Mouse (Mus musculus) cerebral cortex, adult 2 months (tissue): ENCODE data around the gene Ptpn3.

Experiments
- WGBS: fragments of 180-500 bp; shearing (Covaris S2); methylation state at CpG from one replicate; pipeline ENCODE4 v1.1.7; 2018; 5-methylcytosine and 5-hydroxymethylcytosine counted together

Gene Ptpn3

GRCm38 (mm10) chr4:57301410-57302313 is at the start of gene Ptpn3:
Gene Ptpn3, minus strand, starts transcription at chr4:57301837.
- WGBS = under 1% methylated on average over 42 of the region's 42 CpGs

- WGBS = 93% methylated on average over 2 of the region's 2 CpGs
These were observed 48.9 kb upstream of the Ptpn3 start for GRCm38 (mm10) chr4:57350541-57350940.

GRCm38 (mm10) chr4:57343996-57344395 is 42.4 kb upstream of the Ptpn3 start:
- 97% methylated on average over 7 of the region's 7 CpGs for WGBS

DNA sequence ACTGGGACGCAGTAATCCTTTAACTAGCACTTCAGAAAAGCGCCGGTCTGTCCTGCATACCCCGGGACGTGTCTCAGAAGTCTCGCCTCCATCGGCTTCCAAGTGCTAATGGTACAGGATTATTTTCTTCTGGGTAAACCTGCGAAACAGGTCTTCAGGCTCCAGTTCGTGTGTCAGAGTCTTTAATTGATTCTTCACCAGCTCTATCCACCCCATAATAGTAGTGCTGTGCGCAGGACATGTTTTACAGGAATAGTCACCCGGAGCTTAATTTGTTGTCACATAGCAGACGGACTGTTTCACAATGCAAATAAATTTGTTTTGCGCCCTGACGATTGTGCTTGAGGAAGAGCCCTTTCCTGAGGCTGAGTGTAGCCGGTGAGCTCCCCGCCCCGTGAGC is 37.3 kb upstream of the Ptpn3 start:
- 93% methylated on average over 17 of the region's 17 CpGs for WGBS

- 79% methylated on average over 9 of the region's 9 CpGs for WGBS
These were observed 36.4 kb upstream of the Ptpn3 start for GRCm38 (mm10) chr4:57338061-57338460.

DNA sequence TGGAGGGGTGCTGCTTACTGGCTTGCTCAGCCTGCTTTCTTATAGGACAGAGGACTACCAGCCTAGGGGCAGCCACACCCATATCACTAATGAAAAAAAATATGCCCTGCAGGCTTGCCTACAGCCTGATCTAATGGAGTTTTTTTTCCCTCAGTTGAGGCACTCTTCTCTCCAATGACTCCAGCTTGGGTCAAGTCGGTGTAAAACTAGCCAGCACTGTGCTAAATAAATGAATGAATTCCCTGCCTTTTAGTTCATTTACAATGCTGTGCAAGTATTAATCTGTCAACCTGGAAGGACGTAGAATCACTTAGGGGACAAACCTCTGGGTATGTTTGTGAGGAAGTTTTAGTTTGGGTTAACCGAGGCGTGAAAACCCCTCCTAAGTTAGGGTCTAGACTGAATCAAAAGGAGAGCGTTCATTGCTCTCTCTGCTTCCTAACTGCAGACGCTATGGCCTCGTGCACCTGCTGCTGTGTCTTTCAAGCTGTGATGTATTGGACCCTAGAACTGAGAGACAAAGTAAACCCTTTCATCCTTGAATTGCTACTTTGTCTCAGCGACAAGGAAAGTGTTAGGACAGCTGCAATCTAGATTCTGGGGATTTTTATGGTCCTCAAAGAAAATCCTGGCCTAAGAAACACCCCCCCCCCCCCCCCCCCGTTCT is 33.5 kb upstream of the Ptpn3 start:
- 52% methylated on average over 9 of the region's 9 CpGs for WGBS

- 67% methylated on average over 12 of the region's 12 CpGs for WGBS
These were observed 32.4 kb upstream of the Ptpn3 start for GRCm38 (mm10) chr4:57333926-57334548.

DNA sequence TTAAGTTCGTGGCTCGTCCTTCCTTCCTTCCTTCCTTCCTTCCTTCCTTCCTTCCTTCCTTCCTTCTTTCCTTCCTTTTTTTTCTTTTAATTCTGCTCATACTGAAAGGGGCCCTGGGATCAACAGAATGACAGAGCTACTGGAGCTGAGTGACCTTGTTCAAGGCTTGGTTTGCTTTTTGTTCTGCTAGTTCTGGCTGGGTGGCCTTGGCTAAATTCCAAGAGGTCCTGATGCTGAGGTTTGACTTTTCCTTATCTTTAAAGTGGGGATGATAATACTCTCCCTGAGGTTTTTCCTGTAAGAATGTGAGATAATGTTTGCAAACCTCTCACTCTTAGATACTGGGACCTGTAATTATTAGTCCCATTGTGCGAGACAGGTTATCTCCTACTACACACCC is 30.9 kb upstream of the Ptpn3 start:
- WGBS = 78% methylated on average over 3 of the region's 3 CpGs

DNA sequence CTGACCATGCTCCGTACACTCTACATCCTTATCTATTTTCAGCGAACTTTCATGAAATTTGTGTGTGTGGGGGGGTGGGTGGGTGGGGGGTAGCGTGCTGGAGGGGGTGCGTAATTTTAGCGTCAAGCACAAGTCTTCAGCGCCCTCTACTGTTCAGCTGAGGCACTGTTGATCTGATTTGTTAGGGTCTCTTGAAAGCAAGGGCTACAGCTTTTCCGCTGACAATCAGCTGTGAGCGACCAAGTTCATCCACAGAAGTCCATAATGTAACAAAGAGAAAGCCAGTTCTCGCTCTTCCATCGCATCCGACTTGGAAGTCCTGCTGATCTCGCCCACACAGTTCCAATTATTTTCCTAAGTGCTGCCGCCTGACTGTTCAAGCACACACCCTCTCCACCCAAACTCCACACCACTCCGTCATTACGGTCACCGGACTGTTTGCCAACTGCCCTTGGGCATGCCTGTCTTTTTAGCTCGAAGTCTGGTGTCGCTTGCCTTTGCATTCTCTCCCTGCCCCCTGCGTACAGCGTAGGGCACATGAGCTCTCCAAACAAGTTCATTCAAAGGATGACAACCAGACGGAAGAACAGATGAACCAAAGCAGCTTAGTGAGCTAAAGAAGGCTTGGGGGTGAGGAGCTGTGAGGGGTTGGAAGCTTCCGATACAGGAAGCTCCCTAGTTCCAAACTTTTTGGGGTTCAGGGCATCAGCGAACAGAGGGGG is 19.1 kb upstream of the Ptpn3 start:
- 18% methylated on average over 23 of the region's 23 CpGs for WGBS

GRCm38 (mm10) chr4:57318525-57319212 is 17.0 kb upstream of the Ptpn3 start:
- WGBS = 26% methylated on average over 10 of the region's 10 CpGs

- WGBS = 55% methylated on average over 8 of the region's 8 CpGs
These were observed 10.9 kb upstream of the Ptpn3 start for GRCm38 (mm10) chr4:57312256-57313166.

DNA sequence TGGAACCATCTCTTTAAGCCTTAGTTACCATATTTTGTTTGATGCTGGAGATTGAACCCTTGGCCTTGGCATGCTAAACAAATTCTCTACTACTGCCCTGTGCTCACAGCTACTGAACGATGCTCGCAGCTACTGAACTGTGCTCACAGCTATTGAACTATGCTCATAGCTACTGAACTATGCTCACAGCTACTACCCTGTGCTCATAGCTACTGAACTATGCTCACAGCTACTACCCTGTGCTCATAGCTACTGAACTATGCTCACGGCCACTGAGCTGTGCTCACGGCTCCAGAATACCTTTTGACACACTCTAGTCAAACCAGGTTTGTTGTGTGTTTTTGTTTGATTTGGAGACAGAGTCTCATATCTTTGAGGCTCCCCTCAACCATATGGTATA is 10.1 kb upstream of the Ptpn3 start:
- 96% methylated on average over 4 of the region's 4 CpGs for WGBS

GRCm38 (mm10) chr4:57308214-57309000 is 6.8 kb upstream of the Ptpn3 start:
- 62% methylated on average over 26 of the region's 26 CpGs for WGBS

GRCm38 (mm10) chr4:57307747-57308146 is 6.1 kb upstream of the Ptpn3 start:
- WGBS = 93% methylated on average over 4 of the region's 4 CpGs

DNA sequence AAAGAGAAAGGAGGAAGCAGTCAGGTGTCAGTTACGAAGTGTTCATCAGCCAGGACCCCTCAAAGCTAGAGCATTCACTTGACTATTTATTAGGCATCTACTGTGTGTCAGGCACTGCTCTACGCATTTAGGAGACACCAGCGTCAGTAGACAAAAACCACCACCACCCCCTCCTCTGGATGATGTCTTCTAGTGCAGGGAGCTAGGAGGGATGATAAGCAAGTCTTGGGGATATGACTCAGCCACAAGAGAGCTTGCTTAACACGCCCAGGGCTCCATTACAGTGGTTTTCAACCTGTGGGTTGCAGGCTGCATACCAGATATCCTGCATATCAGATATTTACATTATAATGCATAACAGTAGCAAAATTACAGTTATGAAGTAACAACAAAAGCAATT is 4.6 kb upstream of the Ptpn3 start:
- WGBS = 69% methylated on average over 4 of the region's 4 CpGs

DNA sequence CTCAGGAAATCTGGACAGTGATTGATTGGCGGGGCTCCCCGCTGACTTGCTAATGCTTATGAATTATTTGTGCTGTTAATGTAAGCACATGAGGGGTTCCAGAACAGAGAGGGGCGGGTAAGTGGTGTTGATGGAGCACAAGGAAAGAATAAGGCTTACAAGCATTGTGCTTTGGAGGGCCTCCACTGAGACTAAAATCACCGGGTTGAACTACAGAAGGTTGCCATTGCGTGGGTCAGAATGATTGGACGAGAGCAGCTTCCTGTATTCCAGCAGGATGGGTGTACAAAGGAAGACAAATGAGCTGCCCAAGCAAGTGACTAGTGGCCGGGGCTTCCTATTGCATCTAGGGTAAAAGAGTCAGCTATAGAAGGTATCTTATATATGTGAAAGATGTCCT is 4.0 kb upstream of the Ptpn3 start:
- 79% methylated on average over 7 of the region's 7 CpGs for WGBS

GRCm38 (mm10) chr4:57300469-57301409 is 898 bp downstream of the Ptpn3 start:
- WGBS = under 1% methylated on average over 37 of the region's 37 CpGs
